Mouse (Mus musculus) adrenal gland, postnatal 4 days (tissue): Measurements from ENCODE around the gene Ttc4. TPM values are rescaled to one million over a fixed set of nuclear protein-coding genes. Genes with fewer than 3 reads are reported as not detected.

Experiments used
- DNase-seq, 2 experiments: peaks; one replicate each; pipeline ENCODE4 v3.0.0; 2021 to 2022; ENCODE audit warnings: low spot score in 2 of 2, mixed read lengths in 2 of 2
- total RNA-seq, 2 experiments: library from RNA; stranded (reverse); gene quantifications; 2 replicates each; pipeline ENCODE4 v1.2.3; 2021

The Ttc4 gene
- total RNA-seq, 2 experiments from 2014 or later, result 36.2 to 38.3 TPM

GRCm38 (mm10) chr4:106614881-106615280 is 63.9 kb downstream of the Ttc4 start:
- DNase-seq, result no peak

- peak in 1 of 2 experiments; percentile 45 for DNase-seq
Observed at GRCm38 (mm10) chr4:106614180-106614797, 64.5 kb downstream of the Ttc4 start.

- no peak for DNase-seq
Observed at GRCm38 (mm10) chr4:106613560-106613959, 65.2 kb downstream of the Ttc4 start.

GRCm38 (mm10) chr4:106613105-106613504 is 65.6 kb downstream of the Ttc4 start:
- no peak for DNase-seq

Other genes starting within 250 kb of the Ttc4 start
- gene Pcsk9, start 214.6 kb downstream of the Ttc4 start, total RNA-seq, result 1 to 10 TPM; 2.1 to 3.4 TPM
- 1 to 10 TPM in 1 of 2 experiments, under 1 TPM in 1; 0.11 to 3.7 TPM for gene Bsnd, start 186.7 kb downstream of the Ttc4 start, total RNA-seq
- gene Dhcr24, start 117.9 kb downstream of the Ttc4 start, total RNA-seq, result 10 to 100 TPM; 51.2 to 70.5 TPM
- under 1 TPM in 1 of 2 experiments, not detected in 1; 0.20 TPM for gene Lexm, start 61.7 kb downstream of the Ttc4 start, total RNA-seq
- gene Ttc22, start 56.5 kb downstream of the Ttc4 start, total RNA-seq, result 1 to 10 TPM in 1 of 2 experiments, under 1 TPM in 1; 0.28 to 1.2 TPM
- gene Pars2, start 27.9 kb downstream of the Ttc4 start, total RNA-seq, result 10 to 100 TPM in 1 of 2 experiments, 1 to 10 TPM in 1; 9.2 to 13.3 TPM
- gene Mroh7, start 52.0 kb upstream of the Ttc4 start, total RNA-seq, result 1 to 10 TPM; 2.7 to 3.2 TPM
- gene Fam151a, start 54.9 kb upstream of the Ttc4 start, total RNA-seq, result 1 to 10 TPM in 1 of 2 experiments, under 1 TPM in 1; 0.48 to 5.2 TPM
- gene Acot11, start 126.1 kb upstream of the Ttc4 start, total RNA-seq, result 1 to 10 TPM; 6.1 to 7.4 TPM
- 100 to 1,000 TPM in 1 of 2 experiments, 10 to 100 TPM in 1; 95.2 to 103 TPM for gene Ssbp3, start 231.8 kb upstream of the Ttc4 start, total RNA-seq